Mouse (Mus musculus) embryo, embryonic 11 days (tissue): ENCODE results near the gene Lhx5.

ENCODE experiments used
- DNase-seq: peaks from one replicate; pipeline ENCODE4 v3.0.0-alpha.2; 2015

The Lhx5 gene

DNA sequence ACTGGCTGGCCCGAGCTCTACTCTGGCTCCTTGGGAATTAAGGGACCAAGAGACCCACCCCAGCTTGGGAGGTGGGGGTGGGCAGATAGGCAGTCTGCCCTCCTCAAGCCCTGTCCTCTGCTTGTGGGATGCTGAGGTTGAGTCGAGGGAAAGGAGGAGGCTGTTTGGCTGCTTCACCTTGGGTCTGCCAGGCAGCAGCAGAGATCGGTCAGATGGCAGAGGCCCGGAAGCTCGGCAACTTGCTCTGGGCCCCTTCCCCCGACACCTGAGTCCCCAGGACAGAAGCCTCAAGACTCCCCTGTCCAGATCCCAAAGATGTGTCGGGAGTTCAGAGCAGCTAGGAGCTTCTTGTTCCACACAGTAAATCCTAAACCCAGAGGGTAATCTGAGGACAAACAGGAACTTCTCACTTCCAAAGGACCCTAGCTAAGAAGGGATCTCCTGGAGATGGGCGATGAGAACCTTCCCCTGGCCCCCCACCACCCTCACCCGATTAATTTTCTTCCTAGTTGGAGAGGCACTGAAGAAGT is 1.1 kb downstream of the Lhx5 start:
- DNase-seq: no peak

DNA sequence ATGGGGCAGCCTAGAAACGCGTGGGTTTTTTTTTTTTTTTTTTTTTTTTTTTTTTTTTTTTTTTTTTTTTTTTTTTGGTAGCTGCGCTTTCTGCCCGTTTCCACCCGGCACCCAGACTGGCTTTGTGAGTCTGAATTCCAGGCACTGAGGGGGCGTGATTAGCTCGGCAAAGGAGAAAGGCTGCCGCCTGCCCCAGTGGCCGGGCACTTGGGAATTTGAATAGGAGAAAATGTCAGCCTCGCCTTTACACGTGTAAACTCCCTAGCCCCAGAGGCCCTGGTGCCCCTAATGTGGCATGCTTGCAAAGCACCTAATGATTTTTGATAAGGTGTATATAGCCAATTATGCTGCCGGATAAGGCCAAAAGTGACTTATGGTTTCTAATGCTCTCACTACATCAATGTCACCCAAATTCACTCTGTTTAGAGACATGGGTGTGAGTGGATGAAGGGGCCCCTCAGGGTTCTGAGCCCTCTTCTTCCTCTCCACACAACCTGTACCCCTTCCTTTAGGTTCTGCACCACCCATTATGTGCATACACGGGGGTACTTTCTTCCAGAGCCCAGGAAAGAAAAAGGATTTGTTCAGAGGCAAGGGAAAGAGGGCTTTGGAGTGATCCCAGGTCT is 1.7 kb downstream of the Lhx5 start:
- peak; percentile 53 for DNase-seq

DNA sequence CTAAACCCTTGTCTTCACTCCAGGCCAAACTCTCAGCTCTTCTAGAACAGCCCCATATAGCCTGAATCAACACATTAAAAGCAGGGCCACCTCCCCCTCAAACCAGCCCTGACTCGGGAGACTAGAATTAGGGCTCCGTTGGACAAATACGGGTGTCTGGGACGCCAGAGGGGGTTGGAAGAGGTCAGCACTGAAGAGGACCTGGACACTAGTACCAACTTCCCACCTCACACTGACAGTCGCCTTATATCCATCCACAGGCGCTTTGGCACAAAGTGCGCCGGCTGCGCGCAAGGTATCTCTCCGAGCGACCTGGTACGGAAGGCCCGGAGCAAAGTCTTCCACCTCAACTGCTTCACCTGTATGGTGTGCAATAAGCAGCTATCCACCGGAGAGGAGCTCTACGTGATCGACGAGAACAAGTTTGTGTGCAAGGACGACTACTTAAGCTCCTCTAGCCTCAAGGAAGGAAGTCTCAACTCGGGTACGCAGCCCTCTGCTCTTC is 2.8 kb downstream of the Lhx5 start:
- DNase-seq: no peak

DNA sequence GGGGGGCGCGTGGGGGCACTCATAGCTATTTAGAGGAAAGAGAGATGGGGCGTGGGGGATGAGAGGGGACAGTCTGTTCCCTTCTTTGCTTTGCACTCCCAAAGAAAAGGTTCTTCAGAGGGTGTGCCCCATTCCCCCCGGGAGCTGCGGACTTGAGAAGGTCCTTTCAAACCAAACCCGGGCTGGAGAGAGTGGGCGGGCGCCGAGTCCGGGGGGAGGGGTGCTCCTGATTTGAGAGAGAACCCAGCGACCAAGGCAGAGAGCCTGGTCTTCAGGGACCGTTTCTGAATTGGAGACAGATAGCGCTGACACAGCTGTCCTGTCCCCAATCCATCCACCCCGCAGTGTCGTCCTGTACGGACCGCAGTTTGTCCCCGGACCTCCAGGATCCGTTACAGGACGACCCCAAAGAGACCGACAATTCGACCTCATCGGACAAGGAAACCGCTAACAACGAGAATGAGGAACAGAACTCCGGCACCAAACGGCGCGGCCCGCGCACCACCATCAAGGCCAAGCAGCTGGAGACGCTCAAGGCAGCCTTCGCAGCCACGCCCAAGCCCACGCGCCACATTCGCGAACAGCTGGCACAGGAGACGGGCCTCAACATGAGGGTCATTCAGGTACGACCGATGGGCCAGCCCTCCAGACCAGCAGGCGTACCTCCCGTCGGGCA is 3.6 kb downstream of the Lhx5 start:
- peak; percentile 43 for DNase-seq

DNA sequence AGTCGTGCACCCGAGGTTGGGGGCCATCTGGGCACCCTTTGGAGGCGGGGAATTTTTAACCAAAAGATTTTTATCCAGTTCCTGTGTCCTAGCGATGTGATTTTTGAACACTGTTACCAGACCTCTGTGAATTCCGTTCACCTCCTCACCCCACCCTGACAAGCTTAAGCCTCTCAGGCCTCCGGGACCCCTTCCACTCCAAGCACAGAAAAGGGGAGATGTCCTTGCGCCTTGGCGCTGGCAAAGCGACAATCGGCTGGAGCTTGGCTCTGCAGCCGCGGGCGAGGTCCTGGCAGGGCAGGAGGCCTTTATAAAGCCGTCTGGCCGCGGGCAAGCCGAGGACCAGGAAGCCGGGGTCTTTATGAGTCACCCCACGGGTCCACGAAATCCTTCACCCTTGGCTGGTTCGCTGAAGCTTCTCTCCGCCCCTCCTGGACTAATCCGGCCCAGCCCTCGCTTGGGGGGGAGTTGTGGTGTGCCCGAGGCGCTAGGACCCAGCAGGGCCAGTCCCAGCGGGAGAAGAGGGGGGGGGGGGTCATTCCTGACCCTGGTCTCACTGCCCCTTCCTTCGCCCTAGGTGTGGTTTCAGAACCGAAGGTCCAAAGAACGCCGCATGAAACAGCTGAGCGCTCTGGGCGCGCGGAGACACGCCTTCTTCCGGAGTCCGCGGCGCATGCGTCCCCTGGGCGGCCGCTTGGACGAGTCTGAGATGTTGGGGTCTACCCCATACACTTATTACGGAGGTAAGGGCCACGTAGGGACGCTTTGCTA is 4.4 kb downstream of the Lhx5 start:
- peak; percentile 71 for DNase-seq

DNA sequence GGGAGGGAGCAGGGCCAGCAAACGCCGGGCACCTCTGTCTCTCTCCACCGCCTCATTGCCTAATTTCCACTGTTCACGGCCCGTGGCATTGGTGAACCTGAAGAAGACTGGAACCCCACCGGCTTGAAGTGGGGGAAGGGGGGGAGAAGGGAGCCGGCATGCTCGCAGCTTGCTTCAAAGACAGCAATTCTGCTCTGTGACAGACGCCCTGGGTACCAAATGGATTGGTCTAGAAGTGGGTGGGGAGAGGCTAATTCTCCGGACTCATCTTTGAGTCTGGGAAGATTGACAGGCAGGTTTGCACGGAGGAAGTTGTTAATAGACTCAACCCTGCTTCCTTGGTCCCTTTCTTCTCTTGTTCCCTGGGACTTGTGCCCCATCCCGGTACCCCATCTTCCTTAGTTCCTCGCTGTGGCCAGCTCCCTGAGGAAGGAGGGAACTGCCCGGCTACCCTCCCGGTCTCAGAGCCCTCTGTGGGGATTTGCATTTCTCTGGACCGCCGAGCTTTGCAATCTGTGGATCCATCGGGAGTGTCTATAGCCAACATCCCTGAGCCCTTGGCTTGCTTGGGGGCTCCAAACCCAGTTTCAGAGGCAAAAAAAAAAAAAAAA is 5.5 kb downstream of the Lhx5 start:
- peak; percentile 49 for DNase-seq

DNA sequence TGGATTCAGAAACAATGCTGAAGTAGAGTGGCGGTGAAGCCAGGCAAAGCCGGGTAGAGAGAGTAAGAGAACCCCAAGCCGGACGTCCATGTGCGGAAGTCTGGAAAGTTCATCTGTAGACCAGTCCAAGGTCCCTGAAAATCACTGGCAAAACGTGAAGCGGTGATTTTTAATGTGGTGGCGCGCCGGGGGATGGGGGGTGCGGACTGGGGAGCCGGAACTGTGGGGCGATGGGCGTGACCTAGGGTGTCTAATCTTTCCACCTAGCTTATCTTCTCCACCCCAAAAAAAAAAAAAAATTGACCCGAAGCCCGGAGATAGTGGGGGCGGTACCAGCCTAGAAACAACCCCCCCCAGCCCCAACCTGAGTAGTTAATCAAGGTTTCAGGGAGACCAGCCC is 6.0 kb downstream of the Lhx5 start:
- DNase-seq: peak; percentile 48

DNA sequence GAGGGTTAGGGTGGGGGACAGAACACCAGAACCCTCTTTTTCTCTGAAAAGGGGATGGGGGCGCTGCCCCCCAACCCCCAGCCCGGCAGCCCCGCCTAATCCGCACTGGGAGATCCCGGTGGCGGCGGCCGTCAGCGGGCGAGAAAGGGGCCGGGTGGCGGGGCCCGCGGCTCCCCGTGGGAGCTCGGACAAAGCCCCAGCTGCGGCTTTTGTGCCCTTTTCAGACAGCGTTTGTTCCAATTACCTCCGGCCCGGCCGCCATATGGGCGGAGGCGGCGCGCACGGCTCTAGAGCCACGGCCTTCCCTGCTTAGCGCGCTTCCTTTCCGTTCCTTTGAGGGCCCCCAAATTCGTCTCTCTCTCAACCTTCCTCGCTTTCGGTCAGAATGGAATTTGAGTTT is 6.5 kb downstream of the Lhx5 start:
- peak; percentile 81 for DNase-seq

DNA sequence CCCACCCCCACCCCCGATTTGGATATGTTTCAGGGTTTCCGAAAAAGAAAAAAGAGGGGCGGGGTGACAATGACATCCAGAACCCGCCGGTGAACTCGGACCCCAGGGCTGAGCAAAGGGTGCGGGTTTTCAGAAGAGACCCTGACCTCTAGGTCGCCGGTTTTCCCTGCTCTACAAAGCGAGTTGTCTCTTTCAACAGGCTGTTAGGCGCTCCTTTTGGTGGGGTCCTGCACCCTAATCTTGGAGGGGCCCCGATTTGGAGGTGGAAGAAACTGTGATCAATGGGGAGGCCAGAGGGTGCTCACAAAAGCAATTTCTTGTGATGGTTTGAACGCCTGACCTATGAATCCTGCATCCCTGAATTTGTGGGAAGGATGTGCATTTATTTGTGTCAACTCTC is 7.0 kb downstream of the Lhx5 start:
- DNase-seq: no peak

DNA sequence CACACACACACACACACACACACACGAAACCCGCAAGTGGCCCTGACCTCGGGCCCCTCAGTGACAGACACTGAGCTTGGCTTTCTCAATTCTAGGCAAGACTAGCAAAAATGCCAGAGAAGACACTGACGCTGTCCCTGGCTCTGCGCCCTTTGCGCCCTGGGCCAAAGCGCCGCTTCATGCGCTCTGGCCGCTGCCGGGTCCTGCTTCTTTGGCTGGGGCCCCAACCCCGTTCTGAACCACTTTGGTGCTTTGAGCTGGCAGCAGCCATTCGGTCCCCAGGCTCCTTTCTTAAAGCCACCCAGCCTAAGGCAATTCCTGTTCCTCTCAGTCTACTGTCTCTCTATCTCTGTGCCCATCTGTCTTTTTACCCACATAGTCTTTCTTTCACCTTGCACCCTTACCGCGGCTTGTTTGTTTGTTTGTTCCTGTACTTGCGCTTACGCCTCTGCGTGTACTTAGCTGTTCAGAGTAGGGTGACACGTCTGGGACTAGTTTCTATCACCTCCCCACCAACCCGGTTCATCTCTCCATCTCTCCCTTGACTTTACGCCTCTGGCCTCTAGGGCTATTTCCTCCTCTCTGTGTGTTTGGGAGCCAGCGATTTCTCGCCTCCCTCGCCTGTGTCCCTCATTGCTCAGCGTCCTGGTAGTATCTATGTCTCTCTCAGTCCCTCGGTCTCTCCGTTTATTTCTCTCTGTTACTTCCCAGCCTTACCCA is 7.7 kb downstream of the Lhx5 start:
- no peak for DNase-seq

DNA sequence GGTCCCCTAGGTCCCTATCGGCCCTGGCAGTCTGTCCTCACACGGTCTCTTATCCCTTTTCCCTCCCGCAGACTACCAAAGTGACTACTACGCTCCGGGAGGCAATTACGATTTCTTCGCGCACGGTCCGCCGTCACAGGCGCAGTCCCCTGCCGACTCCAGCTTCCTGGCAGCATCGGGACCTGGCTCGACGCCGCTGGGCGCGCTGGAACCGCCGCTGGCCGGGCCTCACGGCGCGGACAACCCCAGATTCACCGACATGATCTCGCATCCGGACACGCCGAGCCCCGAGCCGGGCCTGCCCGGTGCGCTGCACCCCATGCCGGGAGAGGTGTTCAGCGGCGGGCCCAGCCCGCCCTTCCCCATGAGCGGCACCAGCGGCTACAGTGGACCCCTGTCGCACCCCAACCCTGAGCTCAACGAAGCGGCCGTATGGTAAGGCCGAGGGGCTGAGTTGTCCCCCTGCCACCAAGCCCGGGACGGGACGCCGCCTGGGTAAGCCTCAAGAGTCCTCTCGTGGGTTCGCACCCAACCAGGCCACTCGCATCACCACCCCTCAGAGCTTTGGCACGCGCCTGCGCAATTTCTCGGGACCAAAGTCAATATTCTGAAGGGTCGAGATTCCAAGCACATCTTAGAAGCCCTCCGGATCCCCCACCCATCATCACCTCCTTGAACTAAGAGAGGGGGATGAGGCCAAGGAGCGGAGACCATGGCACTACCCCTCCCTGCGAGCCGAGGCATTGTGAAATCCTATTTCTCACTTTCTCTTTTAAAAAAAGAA is 8.6 kb downstream of the Lhx5 start:
- no peak for DNase-seq

DNA sequence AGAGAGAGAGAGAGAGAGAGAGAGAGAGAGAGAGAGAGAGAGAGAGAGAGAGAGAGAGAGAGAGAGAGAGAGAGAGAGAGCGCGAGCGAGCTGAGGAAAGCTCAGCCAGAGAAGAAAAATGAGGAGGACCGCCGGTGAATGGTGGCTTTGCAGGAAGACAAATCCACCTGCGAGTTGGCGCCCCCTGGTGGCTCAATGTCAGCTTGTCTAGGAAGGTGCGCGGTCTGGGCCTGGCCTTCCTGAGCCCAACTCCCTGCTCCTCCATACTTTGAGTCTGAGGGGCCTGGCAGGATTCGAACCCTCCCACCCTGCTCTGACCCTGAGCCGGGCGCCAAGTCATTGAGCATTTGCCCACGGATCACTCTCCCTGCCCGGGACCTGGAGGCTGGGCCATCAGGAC is 9.2 kb downstream of the Lhx5 start:
- peak; percentile 94 for DNase-seq

DNA sequence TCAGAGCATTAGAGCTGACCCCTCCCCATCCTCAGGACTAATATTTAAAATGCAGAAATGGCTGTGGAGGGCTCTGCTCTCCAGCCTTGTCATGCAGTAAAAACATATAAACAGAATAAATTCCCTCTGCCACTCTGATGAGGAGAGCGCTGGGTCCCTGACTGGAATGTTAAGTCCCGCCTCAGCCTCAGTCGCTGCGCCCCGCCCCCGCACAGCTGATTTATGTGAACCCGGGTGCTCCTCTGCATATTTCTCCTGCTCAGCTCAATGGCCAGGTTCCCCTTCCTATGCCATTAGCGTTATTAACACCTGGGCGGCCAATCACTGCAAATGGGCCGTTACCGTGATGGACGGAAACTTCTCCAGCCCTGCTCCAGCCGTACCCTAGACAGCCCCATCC is 15.8 kb downstream of the Lhx5 start:
- no peak for DNase-seq

DNA sequence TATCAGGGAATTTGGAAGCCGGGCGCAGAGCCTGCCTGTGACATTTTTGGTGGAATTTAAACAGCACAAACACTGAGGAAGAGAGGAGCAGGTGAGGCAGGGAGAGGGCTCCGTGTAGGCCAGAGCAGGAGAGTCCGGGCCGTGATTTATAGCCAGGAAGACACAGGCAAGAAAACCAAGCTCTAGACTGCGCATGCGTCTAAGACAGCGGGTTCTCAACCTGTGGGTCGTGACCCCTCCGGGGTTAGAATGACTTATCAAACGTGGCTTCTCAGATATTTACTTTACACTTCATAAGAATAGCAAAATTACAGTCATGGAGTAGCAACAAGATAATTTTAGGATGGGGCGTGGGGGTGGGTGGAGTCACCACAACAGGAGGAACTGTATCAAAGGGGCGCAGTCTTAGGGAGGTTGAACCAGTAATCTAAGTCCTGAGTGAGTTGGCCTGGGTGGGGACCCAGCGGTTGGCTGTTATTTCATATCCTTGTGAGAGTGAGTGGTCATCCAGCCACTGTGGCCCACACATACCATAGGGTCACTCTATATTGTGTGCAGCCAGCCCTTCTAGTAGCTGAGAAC is 23.3 kb downstream of the Lhx5 start:
- DNase-seq: no peak

DNA sequence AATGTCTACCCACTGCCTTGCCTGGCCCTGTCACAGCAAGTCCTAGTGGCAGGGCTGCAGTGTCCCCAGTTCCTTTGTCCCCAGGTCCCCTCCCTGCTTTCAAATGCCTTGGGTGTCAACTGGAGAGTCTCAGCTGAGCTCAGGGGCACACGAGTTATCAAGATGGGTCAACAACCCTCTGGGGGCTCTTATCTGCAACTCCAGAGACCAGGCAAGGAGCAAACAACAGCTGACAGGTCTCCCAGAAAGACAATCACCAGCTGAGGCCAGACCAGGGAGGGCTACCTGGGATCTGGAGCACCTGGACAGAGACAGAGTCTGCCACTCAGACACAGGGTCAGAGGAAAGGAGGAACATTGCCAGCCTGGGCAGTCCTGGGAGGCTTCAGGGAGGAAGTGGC is 24.8 kb downstream of the Lhx5 start:
- DNase-seq: no peak

DNA sequence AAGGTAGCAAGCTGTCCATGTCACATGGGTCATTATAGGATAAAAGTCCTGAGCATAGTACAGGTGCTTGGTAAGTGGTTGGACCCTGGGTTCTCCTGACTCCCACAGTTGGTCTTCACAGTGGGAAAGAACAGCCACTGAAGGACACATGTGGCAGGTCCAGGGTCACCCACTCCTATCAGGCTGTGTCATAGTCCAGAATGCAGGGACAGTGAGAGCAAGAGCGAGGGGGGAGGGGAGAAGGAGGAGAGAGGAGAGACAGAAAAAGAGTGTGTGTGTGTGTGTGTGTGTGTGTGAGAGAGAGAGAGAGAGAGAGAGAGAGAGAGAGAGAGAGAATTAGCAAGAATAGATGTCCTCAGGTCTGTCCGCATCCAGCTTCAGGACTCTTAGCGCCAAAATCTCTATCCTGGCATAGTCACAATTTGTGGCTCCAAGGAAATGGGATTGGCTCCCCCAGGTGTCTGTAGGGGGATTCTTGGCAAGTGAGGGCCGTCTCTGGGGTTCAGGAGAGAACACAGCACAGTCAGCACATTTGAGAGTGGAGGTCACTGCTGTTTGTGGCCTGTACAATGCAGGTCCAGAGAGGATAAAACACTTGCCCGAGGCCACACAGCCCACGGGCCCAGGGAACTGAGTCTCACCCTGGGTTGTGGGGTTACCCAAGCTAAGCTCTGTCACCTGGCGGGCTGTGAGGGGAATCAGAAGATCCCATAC is 25.5 kb downstream of the Lhx5 start:
- no peak for DNase-seq

DNA sequence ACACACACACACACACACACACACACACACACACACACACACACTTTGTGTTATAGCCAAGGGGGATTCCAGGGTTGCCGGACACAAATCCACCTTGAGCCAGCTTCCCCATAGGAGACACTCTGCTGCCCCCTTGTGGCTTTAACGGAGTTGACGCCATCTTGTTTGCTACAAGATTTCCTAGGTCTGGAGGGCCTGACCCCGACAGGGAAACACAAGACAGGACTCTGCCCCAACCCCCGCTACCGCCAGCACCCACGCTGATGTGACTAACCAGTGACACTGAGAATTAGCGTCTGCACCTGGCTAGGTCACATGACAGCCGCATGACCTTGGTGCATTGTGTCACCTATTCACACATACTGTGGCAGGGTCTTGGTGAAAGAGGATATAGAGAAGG is 26.1 kb downstream of the Lhx5 start:
- peak; percentile 94 for DNase-seq

DNA sequence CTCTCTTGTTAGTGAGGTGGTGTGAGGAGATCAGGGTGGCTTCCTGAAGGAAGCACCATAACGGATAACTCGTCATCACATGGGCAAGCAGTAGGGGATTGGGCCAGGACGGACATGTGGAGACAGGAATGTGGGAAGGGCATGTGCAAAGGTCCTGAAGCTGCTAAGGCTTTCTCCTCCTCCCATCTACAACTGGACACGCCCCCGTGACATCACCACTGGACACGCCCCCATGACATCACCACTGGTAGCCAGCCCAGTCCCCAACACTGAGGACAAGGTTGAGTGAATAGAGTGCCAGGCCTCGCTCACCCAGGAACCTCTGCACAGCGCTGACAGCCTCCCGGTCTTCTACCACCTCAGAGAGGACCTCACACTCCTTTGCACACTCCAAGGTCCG is 27.6 kb downstream of the Lhx5 start:
- no peak for DNase-seq

DNA sequence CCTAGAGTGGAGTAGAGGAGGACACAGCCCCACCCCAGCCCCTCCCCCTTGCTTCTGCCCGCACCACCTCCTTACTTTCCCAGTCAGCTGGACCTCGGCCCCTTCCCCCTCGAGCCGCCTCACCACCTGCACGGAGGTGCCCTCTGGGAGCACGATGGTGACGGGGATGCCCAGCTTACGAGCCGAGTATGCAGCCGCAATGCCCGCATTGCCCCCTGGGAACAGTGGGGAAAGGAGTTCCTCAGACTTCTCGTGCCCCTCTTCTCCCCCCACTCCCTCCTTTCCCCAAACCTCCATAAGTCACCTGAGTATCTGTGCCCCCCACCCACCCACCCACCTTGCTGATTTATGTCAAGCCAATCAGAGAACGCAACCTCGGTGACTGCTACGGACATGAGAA is 30.4 kb downstream of the Lhx5 start:
- no peak for DNase-seq

DNA sequence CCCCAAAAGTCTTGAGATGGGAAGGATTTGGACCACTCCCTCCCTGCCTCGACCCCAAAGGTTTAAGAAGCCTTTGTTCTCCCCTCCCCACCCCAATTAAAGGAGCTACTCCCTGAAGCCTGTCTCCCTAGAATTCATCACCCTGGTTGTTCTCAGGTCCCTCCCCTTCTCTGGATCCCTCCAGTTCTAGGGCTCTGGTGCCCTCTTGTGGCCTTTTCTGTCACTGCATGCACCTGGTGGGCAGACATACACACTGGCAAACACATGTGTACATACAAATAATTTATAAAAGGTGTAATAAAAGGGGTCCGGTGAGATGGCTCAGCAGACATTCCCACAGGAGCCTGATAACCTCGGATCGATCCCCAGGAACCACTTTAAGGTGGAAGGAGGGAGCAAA is 32.8 kb downstream of the Lhx5 start:
- no peak for DNase-seq

DNA sequence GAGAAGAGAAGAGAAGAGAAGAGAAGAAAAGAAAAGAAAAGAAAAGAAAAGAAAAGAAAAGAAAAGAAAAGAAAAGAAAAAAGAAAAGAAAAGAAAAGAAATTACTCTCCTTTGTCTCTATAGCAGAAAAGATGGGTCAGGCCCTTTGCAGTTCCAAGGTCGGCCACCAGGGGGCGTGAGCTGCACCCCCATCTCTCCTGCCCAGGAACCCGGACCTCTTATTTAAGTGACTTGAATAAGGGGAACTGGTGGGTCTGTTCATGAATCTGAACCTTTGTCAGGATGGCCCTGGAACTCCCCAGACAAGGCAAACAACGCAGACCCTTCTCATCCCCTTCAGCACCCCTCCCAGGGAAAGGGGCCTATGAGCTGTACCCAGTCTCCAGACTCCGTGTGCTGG is 33.6 kb downstream of the Lhx5 start:
- no peak for DNase-seq
